Mouse (Mus musculus) layer of hippocampus, adult 2 months (tissue): ENCODE data around the gene Myzap. TPM values are rescaled to one million over a fixed set of nuclear protein-coding genes. Genes with fewer than 3 reads are reported as not detected.

Experiments used
- DNase-seq, 2 experiments: peaks; one replicate each; pipeline ENCODE4 v3.0.0; 2022; ENCODE audit warnings: low spot score in 2 of 2
- H3K27ac ChIP-seq: fragments of 200-600 bp; 2 replicates; pipeline ENCODE4 v1.8.1; 2022
- H3K4me3 ChIP-seq: fragments of 200-600 bp; 2 replicates; pipeline ENCODE4 v1.8.1; 2022; ENCODE audit warnings: mild to moderate bottlenecking
- CTCF ChIP-seq: fragments of 200-600 bp; conservative IDR thresholded peaks from 2 replicates; pipeline ENCODE4 v1.8.1; 2022; ENCODE audit warnings: antibody characterized with exemption, mild to moderate bottlenecking, moderate library complexity
- total RNA-seq, 2 experiments: library from RNA; stranded (reverse); gene quantifications; 2 replicates each; pipeline ENCODE4 v1.2.3; 2021

The Myzap gene
- total RNA-seq, 2 experiments from 2014 or later, result 1.1 to 1.9 TPM

DNA sequence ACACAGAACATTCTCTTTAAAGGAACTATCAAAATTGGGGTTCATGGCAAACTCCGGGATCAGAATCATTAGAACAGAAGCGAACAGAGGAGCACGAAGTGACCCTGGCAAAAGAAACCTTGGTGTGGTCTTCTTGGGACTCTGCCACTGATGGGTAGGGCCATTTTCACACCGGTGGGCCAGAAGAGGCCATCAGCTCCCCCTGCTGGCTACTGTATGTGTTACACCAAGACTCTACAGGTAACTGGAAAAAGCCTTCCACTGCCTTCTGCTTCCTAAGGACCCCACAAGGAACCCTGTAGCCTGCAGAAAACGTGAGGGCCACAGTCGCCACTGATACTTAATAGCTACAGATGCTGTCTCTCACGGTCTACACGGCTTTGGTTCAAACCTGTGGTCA is 25.2 kb upstream of the Myzap start:
- peak; percentile 79 for TF ChIP-seq CTCF
- no peak for DNase-seq
- Histone ChIP-seq H3K27ac (no peak overlapping the region), H3K4me3 (no peak overlapping the region)

DNA sequence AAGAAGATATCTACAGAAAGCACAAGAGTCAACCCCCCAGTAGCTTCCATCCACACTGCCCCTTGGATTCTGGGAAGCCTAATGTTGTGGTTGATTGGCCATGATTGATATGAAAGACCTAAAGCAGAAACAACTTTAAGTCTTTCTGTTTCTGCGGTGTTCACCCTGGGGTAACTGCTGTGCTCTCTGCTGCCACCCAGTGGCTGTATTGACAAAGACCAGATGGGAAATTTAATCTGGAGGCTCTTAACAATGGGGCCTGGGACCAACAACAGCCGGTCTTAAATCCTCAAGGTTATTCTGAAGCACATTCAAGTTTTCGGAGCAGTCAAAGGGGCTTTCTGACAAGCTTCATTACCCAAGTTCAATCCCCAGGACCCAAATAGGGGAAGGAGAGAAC is 24.0 kb upstream of the Myzap start:
- DNase-seq, result peak; percentile 63 to 84
- TF ChIP-seq CTCF, result peak; percentile 96
- no peak overlapping the region for H3K4me3 ChIP-seq
- no peak overlapping the region for H3K27ac ChIP-seq

DNA sequence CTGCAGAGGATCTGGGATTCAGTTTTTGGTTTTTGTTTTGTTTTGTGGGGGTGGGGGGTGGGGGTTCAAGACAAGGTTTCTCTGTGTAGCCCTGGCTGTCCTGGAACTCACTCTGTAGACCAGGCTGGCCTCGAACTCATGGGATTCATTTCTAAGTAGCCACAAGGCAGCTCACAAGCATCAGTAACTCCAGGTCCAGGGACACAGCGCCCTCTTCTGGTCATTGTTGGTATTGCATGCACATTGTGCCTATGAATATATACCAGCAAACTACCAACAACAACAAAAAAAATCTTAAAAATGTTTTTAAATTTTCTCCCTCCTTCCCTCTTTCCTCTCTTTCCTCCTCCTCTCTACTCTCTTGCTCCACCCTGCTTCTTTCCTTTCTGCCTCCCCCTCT is 22.5 kb upstream of the Myzap start:
- no peak for DNase-seq
- TF ChIP-seq CTCF, result peak; percentile 80
- Histone ChIP-seq H3K27ac (no peak overlapping the region), H3K4me3 (no peak overlapping the region)

DNA sequence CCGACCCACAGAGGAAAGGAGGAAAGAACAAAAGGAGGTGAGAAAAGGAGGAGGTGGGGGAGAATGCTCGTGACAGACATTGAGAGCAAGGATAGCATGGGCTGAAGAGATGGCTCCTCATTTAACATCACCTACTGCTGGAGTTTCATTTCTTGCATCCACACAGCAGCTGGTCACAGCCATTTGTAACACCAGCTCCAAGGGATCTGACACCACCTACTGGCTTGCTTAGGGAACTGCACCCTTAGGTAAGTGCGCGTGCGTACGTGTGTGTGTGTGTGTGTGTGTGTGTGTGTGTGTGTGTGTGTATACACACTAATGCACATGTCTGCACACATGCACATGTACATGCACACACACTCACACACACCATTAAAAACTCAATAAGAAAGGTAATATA is 20.8 kb upstream of the Myzap start:
- Histone ChIP-seq H3K4me3 (no peak overlapping the region), H3K27ac (no peak overlapping the region)
- no peak for DNase-seq
- TF ChIP-seq CTCF, result peak; percentile 67

DNA sequence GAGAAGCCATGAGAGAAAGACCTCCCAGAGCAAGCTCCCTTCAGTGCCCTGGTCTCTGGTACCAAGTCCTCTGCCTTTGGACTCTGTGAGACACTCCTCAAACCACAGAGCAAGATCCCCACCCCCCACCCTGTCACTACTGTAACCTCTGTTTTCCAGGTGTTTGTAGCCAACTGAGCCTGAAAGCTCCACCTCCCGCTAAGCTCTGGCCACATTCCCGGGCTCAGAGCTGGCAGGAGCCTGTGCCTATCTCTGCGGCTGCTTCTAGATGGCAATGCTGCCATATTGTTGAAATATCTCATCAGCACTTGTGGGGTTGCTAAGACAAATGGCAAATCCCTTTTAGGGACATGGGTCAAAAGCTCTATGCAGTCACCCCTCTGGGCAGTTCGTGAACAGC is 19.7 kb upstream of the Myzap start:
- no peak for TF ChIP-seq CTCF
- Histone ChIP-seq H3K4me3 (no peak overlapping the region), H3K27ac (no peak overlapping the region)
- DNase-seq, result no peak

DNA sequence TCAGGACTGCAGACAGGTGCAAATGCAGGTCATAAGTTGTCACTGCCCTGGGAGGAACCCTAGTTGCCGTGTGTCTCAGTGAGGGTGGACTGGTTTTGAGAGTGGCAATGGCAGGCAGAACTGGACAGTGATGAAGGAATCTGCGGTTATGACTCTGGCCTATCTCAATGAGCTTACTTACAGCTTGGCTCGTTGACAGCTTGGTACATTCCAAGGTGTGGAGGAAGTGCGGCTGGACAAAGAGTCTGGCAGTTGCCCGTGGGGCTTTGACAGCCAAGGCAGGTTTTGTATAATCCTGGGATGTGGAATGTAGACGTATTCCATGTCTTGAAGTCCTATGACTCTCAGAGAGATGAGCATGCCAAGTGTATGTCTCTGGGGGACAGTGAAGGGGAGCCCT is 16.9 kb upstream of the Myzap start:
- Histone ChIP-seq H3K4me3 (no peak overlapping the region), H3K27ac (no peak overlapping the region)
- DNase-seq, result no peak
- no peak for TF ChIP-seq CTCF

DNA sequence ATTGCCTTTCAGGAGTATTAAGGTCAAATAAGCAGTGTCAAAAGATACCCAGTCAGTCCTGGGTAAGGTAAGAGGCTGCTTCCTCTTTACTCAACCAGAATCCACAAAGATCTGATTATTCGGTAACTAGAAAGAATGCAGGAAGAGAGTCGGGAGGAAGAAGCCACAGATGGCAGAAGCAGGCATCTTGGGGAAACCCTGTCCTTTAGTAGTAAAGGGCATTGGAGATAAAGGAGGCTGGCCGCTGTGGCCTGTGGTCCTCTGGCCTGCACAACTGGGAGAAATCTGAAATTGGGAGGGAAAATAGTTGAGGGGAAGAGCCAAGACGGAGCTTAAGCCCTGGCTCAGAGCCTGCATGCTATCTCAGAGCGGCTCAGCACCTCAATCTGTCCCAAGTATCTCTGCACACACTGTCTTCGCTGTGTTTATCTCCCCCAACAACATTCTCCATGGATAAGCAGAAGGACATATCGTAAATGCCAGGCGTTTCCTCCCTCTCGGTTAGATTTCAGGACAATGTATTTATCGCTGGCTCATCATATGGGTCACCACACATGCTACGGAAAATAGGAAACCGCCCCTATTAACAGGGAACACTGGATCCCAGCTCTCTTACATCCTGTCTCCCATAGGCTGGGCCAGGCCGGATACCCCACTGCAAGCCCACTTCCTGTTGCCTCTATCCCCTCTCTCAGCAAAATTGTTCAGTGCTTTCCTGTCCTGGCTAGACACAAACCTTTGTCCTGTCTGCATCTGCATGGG is 14.3 kb upstream of the Myzap start:
- no peak for TF ChIP-seq CTCF
- Histone ChIP-seq H3K27ac (no peak overlapping the region), H3K4me3 (no peak overlapping the region)
- no peak for DNase-seq

DNA sequence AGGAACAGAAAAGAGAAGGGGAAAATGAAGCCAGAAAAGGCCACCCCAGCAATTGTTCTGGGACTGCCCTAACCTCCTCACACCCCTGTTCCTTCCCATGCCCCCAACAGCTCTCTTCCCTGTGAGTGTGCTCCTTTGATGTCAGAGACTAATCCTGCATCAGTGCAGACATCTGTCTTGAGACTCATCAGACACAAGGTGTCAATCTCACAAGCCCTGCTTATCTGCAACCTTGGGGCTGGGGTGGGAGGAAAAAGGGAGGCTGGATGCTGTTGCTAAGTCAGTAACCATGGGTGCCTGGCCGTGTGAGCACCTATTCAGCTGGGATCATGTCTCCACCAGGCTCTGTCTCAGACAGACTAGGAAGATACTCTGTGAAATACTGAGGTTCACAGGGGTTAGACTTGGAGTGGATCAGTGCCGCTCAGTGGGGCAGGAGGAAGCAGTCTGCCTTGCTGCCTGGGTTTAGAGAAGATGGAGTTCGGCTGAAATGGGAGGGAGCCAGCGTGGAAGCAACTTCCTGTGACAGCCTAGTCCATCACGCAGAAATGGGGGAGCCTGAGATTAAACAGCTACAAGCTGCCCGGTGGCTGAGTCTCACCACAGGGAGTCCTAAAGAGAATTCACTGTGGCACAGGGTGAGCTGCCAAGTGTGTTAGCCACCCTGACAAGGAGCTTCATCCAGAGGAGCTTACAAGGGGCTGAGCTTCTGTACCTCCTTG is 12.9 kb upstream of the Myzap start:
- no peak for TF ChIP-seq CTCF
- no peak overlapping the region for H3K27ac ChIP-seq
- H3K4me3 ChIP-seq, result no peak overlapping the region
- DNase-seq, result no peak

DNA sequence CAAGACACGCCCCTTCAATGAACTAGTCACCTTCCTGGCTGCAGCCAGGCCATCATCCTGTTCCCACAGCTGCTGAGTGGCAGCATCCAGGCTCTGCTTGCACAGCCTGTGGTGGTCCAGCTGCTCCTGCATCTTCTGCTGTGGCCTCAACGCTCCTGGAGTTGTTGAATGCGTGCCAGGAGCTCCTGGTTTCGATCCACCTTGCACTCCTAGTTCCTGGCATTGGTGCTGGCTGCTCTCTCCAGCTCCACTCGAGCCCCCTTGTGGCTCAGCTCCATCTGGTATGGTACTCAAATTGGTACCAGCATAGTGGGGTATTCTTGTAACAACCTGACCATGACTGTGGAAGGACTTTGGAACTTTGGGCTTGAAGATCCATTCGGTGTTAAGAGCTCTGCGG is 7.7 kb upstream of the Myzap start:
- no peak for TF ChIP-seq CTCF
- Histone ChIP-seq H3K27ac (no peak overlapping the region), H3K4me3 (no peak overlapping the region)
- no peak for DNase-seq

DNA sequence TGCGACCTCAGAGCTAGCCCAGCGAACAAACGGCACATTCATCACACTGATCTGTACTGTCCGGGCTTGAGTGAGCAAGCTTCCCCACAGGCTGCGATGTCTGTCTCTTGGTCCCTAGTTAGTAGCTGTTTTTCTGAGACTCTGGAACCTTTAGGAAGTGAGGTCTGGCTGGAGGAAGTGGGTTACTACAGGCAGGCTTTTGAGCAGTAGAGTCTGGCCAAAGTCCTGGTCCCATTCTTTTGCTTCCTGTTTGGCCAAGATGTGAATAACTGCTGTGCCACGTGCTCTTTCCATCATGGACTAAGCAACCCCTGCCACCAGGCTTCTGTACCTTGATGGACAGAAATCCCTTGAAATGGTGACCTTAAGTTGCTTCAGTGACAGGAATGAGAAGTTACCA is 4.7 kb upstream of the Myzap start:
- no peak for DNase-seq
- TF ChIP-seq CTCF, result no peak
- H3K4me3 ChIP-seq, result no peak overlapping the region
- no peak overlapping the region for H3K27ac ChIP-seq

DNA sequence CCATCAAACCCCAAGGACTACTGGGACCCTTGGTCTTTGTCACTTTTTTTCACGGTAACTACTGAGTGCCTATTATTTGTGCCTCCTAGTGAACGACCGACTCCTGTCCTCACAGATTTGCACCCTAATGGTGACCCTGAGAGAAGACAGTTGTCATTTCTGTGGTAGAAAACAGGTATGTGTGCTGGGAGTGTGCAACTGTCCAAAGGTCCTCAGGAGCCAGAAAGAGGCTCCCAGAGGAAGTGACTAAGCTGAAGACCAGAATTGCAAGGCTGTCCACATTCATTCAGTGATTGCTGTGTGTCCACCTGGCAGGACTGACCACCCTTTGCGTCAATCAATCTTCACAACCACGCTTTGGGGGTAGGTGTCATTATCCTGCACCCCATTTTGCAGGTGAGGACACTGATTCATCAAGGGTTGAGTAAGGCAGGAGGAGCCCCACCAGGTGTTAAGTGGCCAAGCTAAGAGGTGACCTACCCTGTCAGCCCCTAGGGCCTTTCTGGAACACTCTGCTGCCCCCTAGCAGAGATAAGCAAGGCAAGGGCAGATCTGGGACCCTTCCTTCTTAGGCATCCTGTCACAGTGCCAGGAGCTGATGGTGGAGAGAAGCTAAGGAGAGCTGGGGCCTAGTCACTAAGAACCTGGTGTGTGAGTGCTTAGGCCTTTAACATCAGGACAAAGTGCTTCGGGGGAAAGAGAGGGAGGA is 571 bp upstream of the Myzap start:
- peak overlapping the region; percentile 52 for H3K4me3 ChIP-seq
- H3K27ac ChIP-seq, result no peak overlapping the region
- no peak; the same call in 1 of the 2 replicates for TF ChIP-seq CTCF
- no peak for DNase-seq

DNA sequence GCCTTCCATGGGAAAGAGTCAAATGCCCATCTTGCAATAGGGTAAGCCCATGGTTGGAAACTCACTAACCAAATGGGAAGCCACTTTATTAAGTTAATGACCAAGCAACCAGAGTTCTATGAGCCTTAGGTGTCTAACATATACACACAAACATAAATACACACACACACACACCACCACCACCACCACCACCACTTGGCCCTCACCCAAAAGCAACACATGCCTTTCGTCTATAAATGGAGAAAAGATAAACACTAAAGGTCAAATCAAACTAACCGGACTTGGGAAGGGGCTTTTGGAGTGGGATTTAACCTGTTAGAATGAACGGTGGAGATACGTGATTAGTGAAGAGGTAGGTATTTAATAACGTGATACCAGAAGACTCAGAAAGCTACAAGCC is 1.1 kb downstream of the Myzap start:
- Histone ChIP-seq H3K27ac (no peak overlapping the region), H3K4me3 (no peak overlapping the region)
- no peak for TF ChIP-seq CTCF
- no peak for DNase-seq

GRCm38 (mm10) chr9:71589771-71590170 is 2.4 kb downstream of the Myzap start:
- no peak for TF ChIP-seq CTCF
- Histone ChIP-seq H3K4me3 (no peak overlapping the region), H3K27ac (no peak overlapping the region)
- DNase-seq, result no peak
